In genomic region chr1:165717711-165718542, GRCm38 (mm10) we compare ENCODE assay signal across 7 mouse cellular contexts. TPM values are rescaled to one million over a fixed set of nuclear protein-coding genes. Genes with fewer than 3 reads are reported as not detected.
DNase-seq lines count a peak whose midpoint lies in the region; ATAC-seq and TF ChIP-seq lines count a peak whose summit lies in the region.

No protein-coding gene starts in this region.

- no peak for TF ChIP-seq CTCF in MEL (IDR thresholded peaks at IDR 0.05 in 2 of 3, conservative IDR thresholded peaks at IDR 0.05 in 1 of 3; ENCODE audit: control insufficient read depth in 1 of 3, insufficient read depth in 1 of 3, low read depth in 2 of 3, low read length in 3 of 3, poor library complexity in 1 of 3, severe bottlenecking in 1 of 3)
- TF ChIP-seq CTCF in intestine, postnatal 0 days (IDR thresholded peaks at IDR 0.05; ENCODE audit: low read depth) = no peak
- no peak for TF ChIP-seq CTCF in liver, postnatal 0 days (IDR thresholded peaks at IDR 0.05; ENCODE audit: low read depth)

- H3K27me3 ChIP-seq in MEL (ENCODE audit: control insufficient read depth in 1 of 2, insufficient read depth in 2 of 2, low read length in 2 of 2) = no peaks in the 10 kb centered on the region
- H3K27me3 ChIP-seq in intestine, postnatal 0 days (replicated peaks; ENCODE audit: control insufficient read depth, insufficient read depth, low read length) = no peaks in the 10 kb centered on the region
- H3K27me3 ChIP-seq in liver, postnatal 0 days (ENCODE audit: insufficient read depth, low read length) = no peaks in the 10 kb centered on the region

- no peaks in the 10 kb centered on the region for H3K9me3 ChIP-seq in MEL (replicated peaks; ENCODE audit: insufficient read depth, low read length)
- H3K9me3 ChIP-seq in intestine, postnatal 0 days (ENCODE audit: control insufficient read depth) = no peaks in the 10 kb centered on the region
- H3K9me3 ChIP-seq in liver, postnatal 0 days (ENCODE audit: low read length) = no peaks in the 10 kb centered on the region

- peak overlapping the region; percentile 40 for H3K4me2 ChIP-seq in intestine, postnatal 0 days (replicated peaks; ENCODE audit: low read depth)
- H3K4me2 ChIP-seq in liver, postnatal 0 days (ENCODE audit: low read depth, low read length) = peak overlapping the region; percentile 58

- peak overlapping the region; percentile 51 to 60 for H3K4me3 ChIP-seq in MEL (ENCODE audit: control insufficient read depth in 1 of 2, insufficient read depth in 1 of 2, low read depth in 2 of 2, low read length in 2 of 2)
- no peak overlapping the region for H3K4me3 ChIP-seq in intestine, postnatal 0 days (ENCODE audit: low read depth, low read length)
- H3K4me3 ChIP-seq in liver, postnatal 0 days (ENCODE audit: low read depth, low read length) = peak overlapping the region; percentile 9

- no peaks in the 10 kb centered on the region; the same call in 1 of the 2 replicates for H3K79me2 ChIP-seq in MEL (ENCODE audit: control insufficient read depth, insufficient read depth, low read length, poor library complexity)

- H3K9ac ChIP-seq in MEL (ENCODE audit: control insufficient read depth, low read depth, low read length, poor library complexity, severe bottlenecking) = peak overlapping the region; percentile 77
- H3K9ac ChIP-seq in intestine, postnatal 0 days (ENCODE audit: low read depth, low read length) = no peak overlapping the region
- H3K9ac ChIP-seq in liver, postnatal 0 days (replicated peaks) = 0 out of 2 replicates have a peak overlapping the region, but pooled peaks have one; percentile 34

- peak overlapping the region; percentile 92 for H3K27ac ChIP-seq in MEL (ENCODE audit: control insufficient read depth, low read depth, low read length)
- peak overlapping the region; percentile 84 for H3K27ac ChIP-seq in intestine, postnatal 0 days (ENCODE audit: low read depth, low read length)
- H3K27ac ChIP-seq in liver, postnatal 0 days (ENCODE audit: low read depth) = peak overlapping the region; percentile 95

- DNase-seq in CD4-positive helper T cell, adult 2 months (ENCODE audit: low read depth, low spot score) = peak; percentile 71
- DNase-seq in MEL (ENCODE audit: low read depth, low spot score) = peak; percentile 77
- peak; percentile 86 to 95 for DNase-seq in heart, adult 18-20 months
- DNase-seq in liver, postnatal 0 days = peak; percentile 66
- DNase-seq in spleen, postnatal 14 days (ENCODE audit: low spot score in 2 of 2) = peak; percentile 31 to 53

- TF ChIP-seq RAD21 in MEL (IDR thresholded peaks at IDR 0.05; ENCODE audit: low read depth, low read length) = no peak

- peaks cover 3 to 21% of the 10 kb centered on the region in 2 experiments; a peak in 3 of 4 replicates for H3K4me1 ChIP-seq in MEL (ENCODE audit: control insufficient read depth in 1 of 2, insufficient read depth in 2 of 2, low read length in 2 of 2)
- H3K4me1 ChIP-seq in intestine, postnatal 0 days (replicated peaks; ENCODE audit: control insufficient read depth, insufficient read depth, low read length) = no peaks in the 10 kb centered on the region
- H3K4me1 ChIP-seq in liver, postnatal 0 days (ENCODE audit: insufficient read depth) = peaks cover 17% of the 10 kb centered on the region

- peak; percentile 42 to 43; a peak in 2 of 4 replicates for TF ChIP-seq POLR2A in MEL (IDR thresholded peaks at IDR 0.05; ENCODE audit: control insufficient read depth in 1 of 2, insufficient read depth in 1 of 2, low read depth in 1 of 2, low read length in 2 of 2, poor library complexity in 1 of 2)

- peaks cover 0 to 14% of the 10 kb centered on the region in 2 experiments; a peak in 2 of 4 replicates for H3K36me3 ChIP-seq in MEL (ENCODE audit: control insufficient read depth in 1 of 2, insufficient read depth in 2 of 2, low read length in 2 of 2)
- H3K36me3 ChIP-seq in intestine, postnatal 0 days (ENCODE audit: control insufficient read depth, insufficient read depth) = no peaks in the 10 kb centered on the region
- no peaks in the 10 kb centered on the region for H3K36me3 ChIP-seq in liver, postnatal 0 days (replicated peaks; ENCODE audit: insufficient read depth, low read length)

- WGBS in intestine, postnatal 0 days = 42% methylated on average over 11 of the region's 11 CpGs
- 17% methylated on average over 11 of the region's 11 CpGs for WGBS in liver, postnatal 0 days (ENCODE audit: insufficient replicate concordance)

- peak; percentile 23 to 38; a peak in 3 of 4 replicates for TF ChIP-seq EP300 in MEL (IDR thresholded peaks at IDR 0.05; ENCODE audit: low read depth in 1 of 2, low read length in 2 of 2)
- TF ChIP-seq EP300 in liver, postnatal 0 days (IDR thresholded peaks at IDR 0.05; ENCODE audit: low read depth) = peak; percentile 88

- ATAC-seq in intestine, postnatal 0 days = peak; percentile 47; the same call in 1 of the 2 replicates
- ATAC-seq in liver, postnatal 0 days = peak; percentile 88
- no peak for ATAC-seq in cerebellum, adult (ENCODE audit: insufficient number of reproducible peaks, low FRiP score, low TSS enrichment)

TF ChIP-seq in MEL, 35 proteins besides CTCF, POLR2A, EP300 and RAD21:
- TF ChIP-seq MYC (IDR thresholded peaks at IDR 0.05; ENCODE audit: low read depth, low read length) (0 out of 2 replicates have a peak, but pooled peaks have one; percentile 12), SIN3A (IDR thresholded peaks at IDR 0.05; ENCODE audit: low read length) (peak; percentile 58), BHLHE40 (IDR thresholded peaks at IDR 0.05; ENCODE audit: borderline replicate concordance, low read depth, low read length) (no peak), MYB (IDR thresholded peaks at IDR 0.05; ENCODE audit: low read depth, low read length) (no peak), TBP (IDR thresholded peaks at IDR 0.05; ENCODE audit: low read depth, low read length) (no peak), MAZ (IDR thresholded peaks at IDR 0.05; ENCODE audit: low read depth, low read length) (no peak), SMC3 (IDR thresholded peaks at IDR 0.05; ENCODE audit: low read depth, low read length) (no peak), USF2 (IDR thresholded peaks at IDR 0.05; ENCODE audit: borderline replicate concordance in 1 of 2, insufficient read depth in 1 of 2, low read depth in 1 of 2, low read length in 2 of 2) (no peak), E2F4 (IDR thresholded peaks at IDR 0.05; ENCODE audit: borderline replicate concordance, low read depth, low read length) (no peak), ELF1 (IDR thresholded peaks at IDR 0.05; ENCODE audit: low read depth, low read length) (no peak; the same call in 1 of the 2 replicates), JUND (IDR thresholded peaks at IDR 0.05; ENCODE audit: low read depth, low read length) (no peak), MXI1 (IDR thresholded peaks at IDR 0.05; ENCODE audit: low read depth, low read length) (peak; percentile 35; the same call in 1 of the 2 replicates), NRF1 (IDR thresholded peaks at IDR 0.05; ENCODE audit: insufficient read depth, low read depth, low read length, poor library complexity, severe bottlenecking) (no peak), TCF12 (IDR thresholded peaks at IDR 0.05; ENCODE audit: low read depth, low read length) (no peak), POLR2AphosphoS2 (IDR thresholded peaks at IDR 0.05; ENCODE audit: low read length) (no peak), ETS1 (IDR thresholded peaks at IDR 0.05; ENCODE audit: low read depth, low read length) (0 out of 2 replicates have a peak, but pooled peaks have one; percentile 7), MAFK (IDR thresholded peaks at IDR 0.05; ENCODE audit: borderline replicate concordance, low read depth, low read length) (peak; percentile 34; the same call in 1 of the 2 replicates), RCOR1 (IDR thresholded peaks at IDR 0.05; ENCODE audit: low read depth, low read length) (no peak), ZC3H11A (IDR thresholded peaks at IDR 0.05; ENCODE audit: low read depth, low read length) (no peak), USF1 (IDR thresholded peaks at IDR 0.05; ENCODE audit: low read depth, low read length) (0 out of 2 replicates have a peak, but pooled peaks have one; percentile 10), CHD2 (IDR thresholded peaks at IDR 0.05; ENCODE audit: low read length) (no peak), CHD1 (IDR thresholded peaks at IDR 0.05; ENCODE audit: low read depth, low read length) (peak; percentile 59; the same call in 1 of the 2 replicates), TAL1 (IDR thresholded peaks at IDR 0.05; ENCODE audit: low read length) (no peak), NELFE (IDR thresholded peaks at IDR 0.05; ENCODE audit: low read depth, low read length) (peak; percentile 33), GABPA (IDR thresholded peaks at IDR 0.05; ENCODE audit: low read depth, low read length) (no peak), ZNF384 (IDR thresholded peaks at IDR 0.05; ENCODE audit: low read depth, low read length) (peak; percentile 53; the same call in 1 of the 2 replicates), HCFC1 (IDR thresholded peaks at IDR 0.05; ENCODE audit: low read depth, low read length) (0 out of 2 replicates have a peak, but pooled peaks have one; percentile 3), GATA1 (IDR thresholded peaks at IDR 0.05; ENCODE audit: low read depth, low read length) (no peak), MAX (IDR thresholded peaks at IDR 0.05; ENCODE audit: low read length) (peak; percentile 47; the same call in 1 of the 2 replicates)

RNA-seq across cellular contexts. Expression of gene Rcsd1, which starts 8.4 kb away (rescaled TPM):
- total RNA-seq in MEL (2012; rRNA removed) = 19.0 and 23.2 TPM in 2 replicates
- polyA plus RNA-seq in MEL (2012; ENCODE audit: insufficient read depth in 1 of 2, insufficient read length in 2 of 2, low read depth in 1 of 2, low replicate concordance in 2 of 2, missing spikeins in 1 of 2) = 10 to 100 TPM in 1 of 2 experiments, not detected in 1; 38.0 TPM
- total RNA-seq in heart, adult 18-20 months (2021) = 10 to 100 TPM; 66.6 to 67.6 TPM
- polyA plus RNA-seq in intestine, postnatal 0 days (2015; fragmentation: Nextera tagmentation; extraction: Ambion mirVana) = 11.7 and 14.2 TPM in 2 replicates
- 14.6 and 15.0 TPM in 2 replicates for polyA plus RNA-seq in liver, postnatal 0 days (2015; fragmentation: Nextera tagmentation; extraction: Ambion mirVana)

RNA-seq across cellular contexts. Expression of gene Creg1, which starts 45.6 kb away (rescaled TPM):
- total RNA-seq in MEL (2012; rRNA removed) = 83.6 and 105 TPM in 2 replicates
- 100 to 1,000 TPM in 1 of 2 experiments, not detected in 1; 184 TPM for polyA plus RNA-seq in MEL (2012; ENCODE audit: insufficient read depth in 1 of 2, insufficient read length in 2 of 2, low read depth in 1 of 2, low replicate concordance in 2 of 2, missing spikeins in 1 of 2)
- 10 to 100 TPM; 88.6 to 92.2 TPM for total RNA-seq in heart, adult 18-20 months (2021)
- 195 and 201 TPM in 2 replicates for polyA plus RNA-seq in intestine, postnatal 0 days (2015; fragmentation: Nextera tagmentation; extraction: Ambion mirVana)
- polyA plus RNA-seq in liver, postnatal 0 days (2015; fragmentation: Nextera tagmentation; extraction: Ambion mirVana) = 289 and 305 TPM in 2 replicates
